Mouse (Mus musculus): ENCODE results near the gene Gxylt2.

DNA sequence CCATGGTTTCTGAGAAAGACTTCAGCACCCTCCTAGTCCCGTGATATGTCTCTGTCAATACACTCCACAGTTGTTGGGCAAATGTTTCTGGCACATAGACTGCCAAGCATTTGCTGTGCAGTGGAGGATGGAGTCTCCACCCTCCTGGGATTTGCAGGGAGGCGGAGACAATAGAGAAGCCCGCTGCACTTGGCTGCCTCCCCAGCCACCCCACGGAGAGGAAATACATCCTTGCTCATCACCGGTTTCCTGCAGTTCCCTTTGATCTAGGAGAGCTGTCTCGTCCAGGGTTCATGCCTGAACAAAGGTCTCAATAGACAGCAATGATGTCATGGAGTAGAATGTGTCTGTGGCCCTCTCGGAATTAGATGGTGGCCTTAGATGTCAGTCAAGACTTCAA, 4.9 kb downstream of the Gxylt2 start:
- TF ChIP-seq CTCF (IDR thresholded peaks at IDR 0.05; ENCODE audit: low read depth) (no peak), EP300 (optimal IDR thresholded peaks at IDR 0.05) (no peak)

Data from stomach, postnatal 0 days (tissue).